Mouse (Mus musculus): ENCODE measurements around the gene Kcne3.

DNA sequence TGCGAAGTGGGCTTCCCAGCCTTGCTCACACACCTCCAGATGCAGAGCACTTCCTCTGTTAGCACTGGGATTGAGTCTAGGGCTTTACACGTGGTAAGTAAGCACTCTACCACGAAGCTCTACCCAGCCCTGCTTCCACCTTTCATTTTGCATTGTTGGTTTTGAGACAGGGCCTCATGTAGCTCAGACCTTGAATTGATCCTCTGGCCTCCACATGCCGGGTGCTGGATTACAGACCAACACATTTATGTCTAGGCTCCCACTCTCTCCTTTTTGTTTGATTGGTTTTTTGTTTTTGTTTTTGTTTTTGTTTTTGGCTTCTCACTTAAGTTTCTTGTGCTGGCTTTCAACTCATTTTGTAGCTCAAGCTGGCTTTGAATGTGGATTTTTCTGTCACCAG is 5.5 kb upstream of the Kcne3 start:
- no peak for TF ChIP-seq ZNF384 (IDR thresholded peaks at IDR 0.05; ENCODE audit: low read depth, low read length)
- no peak for TF ChIP-seq CHD2 (IDR thresholded peaks at IDR 0.05; ENCODE audit: low read depth, low read length)
- no peak for TF ChIP-seq MAFK (IDR thresholded peaks at IDR 0.05; ENCODE audit: insufficient read depth, low read depth, low read length)
- TF ChIP-seq ZC3H11A (IDR thresholded peaks at IDR 0.05; ENCODE audit: borderline replicate concordance, low read depth, low read length), result no peak
- TF ChIP-seq HCFC1 (IDR thresholded peaks at IDR 0.05; ENCODE audit: borderline replicate concordance, insufficient read depth, low read length), result no peak

Data from ES-E14 (cell line).